ENCODE assay signal across 18 mouse cellular contexts in genomic region chr2:125394428-125395101, GRCm38 (mm10).
"Had no signal": no experiment of that assay in that cellular context is flagged by ENCODE, and none has a peak within 500 bp of the region (broad histone marks: within the 10 kb centered on the region; RNA-seq: fewer than 3 reads in every experiment).

No protein-coding gene starts in this region.

- ATAC-seq: liver, postnatal 0 days; midbrain, embryonic 13.5 days; midbrain, embryonic 15.5 days had no signal

- H3K4me2 ChIP-seq: liver, embryonic 13.5 days; liver, embryonic 15.5 days; lung, embryonic 15.5 days; midbrain, embryonic 13.5 days; midbrain, embryonic 15.5 days; neural tube, embryonic 12.5 days; stomach, embryonic 15.5 days had no signal

- H3K4me1 ChIP-seq: liver, embryonic 13.5 days; liver, embryonic 15.5 days; lung, embryonic 15.5 days; midbrain, embryonic 13.5 days; midbrain, embryonic 15.5 days; neural tube, embryonic 12.5 days; stomach, embryonic 15.5 days had no signal

- H3K36me3 ChIP-seq: liver, embryonic 13.5 days; liver, embryonic 15.5 days; midbrain, embryonic 13.5 days; midbrain, embryonic 15.5 days; neural tube, embryonic 12.5 days; stomach, embryonic 15.5 days had no signal

- H3K4me3 ChIP-seq: liver, embryonic 13.5 days; liver, embryonic 15.5 days; lung, embryonic 15.5 days; megakaryocyte, embryonic 14.5 days; midbrain, embryonic 13.5 days; midbrain, embryonic 15.5 days; neural tube, embryonic 12.5 days; stomach, embryonic 15.5 days had no signal

- DNase-seq: liver, embryonic 13.5 days; liver, postnatal 0 days; lung, adult 2 months; lung, postnatal 10 days; lung, postnatal 36 days; right cerebral cortex, postnatal 14 days; thymus, adult 2 months; thymus, postnatal 25 days; thymus, postnatal 4 days had no signal

- H3K9ac ChIP-seq: liver, embryonic 13.5 days; liver, embryonic 15.5 days; liver, postnatal 0 days; lung, embryonic 15.5 days; midbrain, embryonic 13.5 days; midbrain, embryonic 15.5 days; neural tube, embryonic 12.5 days; stomach, embryonic 15.5 days had no signal

- H3K27me3 ChIP-seq: liver, embryonic 13.5 days; liver, embryonic 15.5 days; lung, embryonic 15.5 days; midbrain, embryonic 13.5 days; midbrain, embryonic 15.5 days; neural tube, embryonic 12.5 days; stomach, embryonic 15.5 days had no signal

- H3K27ac ChIP-seq: liver, embryonic 13.5 days; liver, embryonic 15.5 days; lung, embryonic 15.5 days; macrophage; midbrain, embryonic 13.5 days; midbrain, embryonic 15.5 days; neural tube, embryonic 12.5 days; stomach, embryonic 15.5 days; stomach, postnatal 0 days had no signal

- H3K9me3 ChIP-seq: liver, embryonic 13.5 days; liver, embryonic 15.5 days; lung, embryonic 15.5 days; megakaryocyte, embryonic 14.5 days; midbrain, embryonic 13.5 days; midbrain, embryonic 15.5 days; neural tube, embryonic 12.5 days; stomach, embryonic 15.5 days had no signal
